Mouse (Mus musculus): Measurements from ENCODE around the gene Kcnq4.

GRCm38 (mm10) chr4:120749601-120750000 is 1.2 kb upstream of the Kcnq4 start:
- no peak for TF ChIP-seq CTCF (IDR thresholded peaks at IDR 0.05; ENCODE audit: low read depth, low read length)
- TF ChIP-seq POLR2AphosphoS5 (IDR thresholded peaks at IDR 0.05; ENCODE audit: insufficient replicate concordance, low read depth, low read length), result no peak
- no peak for TF ChIP-seq TAL1 (conservative IDR thresholded peaks at IDR 0.05; ENCODE audit: low read depth, low read length)
- no peak for TF ChIP-seq GATA1 (IDR thresholded peaks at IDR 0.05; ENCODE audit: borderline replicate concordance, low read length)
- TF ChIP-seq GATA2 (IDR thresholded peaks at IDR 0.05; ENCODE audit: borderline replicate concordance, low read depth, low read length), result no peak
